Mouse (Mus musculus): Measurements from ENCODE around the gene Cyba.

Gene Cyba

DNA sequence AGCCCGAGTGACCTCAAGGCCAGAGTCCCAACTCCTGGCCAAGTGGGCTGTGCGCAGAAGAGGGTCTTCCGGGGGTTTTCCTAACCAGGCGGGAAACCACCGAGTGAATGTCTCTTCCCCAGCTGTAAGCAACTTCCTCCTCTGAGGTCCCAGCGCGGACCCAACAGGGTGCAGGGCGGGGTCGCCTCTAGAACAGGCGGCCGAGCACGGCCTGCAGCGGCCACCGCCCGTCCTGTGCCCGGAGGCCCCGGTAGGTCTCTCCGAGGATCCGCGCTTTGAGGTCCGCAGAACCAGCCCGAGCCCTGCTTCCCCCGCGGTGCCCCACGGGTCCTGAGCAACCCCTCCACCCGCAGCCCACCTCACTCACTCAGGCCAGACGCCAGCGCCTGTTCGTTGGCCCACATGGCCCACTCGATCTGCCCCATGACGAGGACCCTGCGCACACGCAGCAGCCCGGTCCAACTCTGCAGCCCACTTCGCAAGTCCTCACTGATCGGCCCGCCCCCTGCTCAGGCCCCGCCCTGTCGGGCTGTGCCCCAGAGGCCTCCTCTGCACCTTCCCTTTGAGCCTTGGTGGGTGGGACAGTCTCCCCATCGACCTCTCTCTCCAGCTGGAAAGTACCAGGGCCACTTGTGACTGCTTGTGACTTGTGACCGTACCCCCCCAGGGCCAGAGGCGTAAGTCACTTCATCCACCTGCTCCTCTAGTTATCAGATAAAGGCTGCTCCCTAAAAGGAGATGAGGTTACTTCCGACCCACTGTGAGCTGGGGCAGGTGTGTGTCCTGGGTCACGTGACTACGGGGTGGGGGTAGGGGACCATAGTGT is at the start of gene Cyba:
Gene Cyba (minus strand): TSS at position 488 of the 826 bp plus-strand sequence.
- Histone ChIP-seq H3K36me3 (ENCODE audit: control insufficient read depth, insufficient read depth, low read length, poor library complexity, severe bottlenecking) (no peaks in the 10 kb centered on the region), H3K27me3 (ENCODE audit: control insufficient read depth, insufficient read depth, low read length, poor library complexity, severe bottlenecking) (no peaks in the 10 kb centered on the region)
- peak; percentile 94 for DNase-seq (ENCODE audit: low read depth, low spot score)

DNA sequence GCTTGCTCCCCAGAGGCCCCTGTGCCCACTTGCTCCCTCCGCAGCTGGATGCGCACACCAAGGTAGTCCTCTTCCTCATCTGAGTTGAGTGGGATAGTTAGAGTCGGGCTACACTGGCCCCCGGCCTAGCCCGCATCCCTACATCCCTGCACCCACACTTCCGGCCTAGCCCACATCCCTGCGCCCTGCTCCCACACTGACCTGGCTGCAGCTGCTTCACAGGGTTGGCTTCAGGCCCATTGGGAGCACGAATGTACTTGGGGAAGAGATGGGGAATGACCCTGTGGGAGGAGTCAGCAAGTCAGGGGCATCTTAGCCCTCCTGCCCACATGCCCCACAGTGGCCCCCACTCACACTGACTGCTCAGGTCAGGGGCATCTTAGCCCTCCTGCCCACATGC is 49.7 kb upstream of the Cyba start:
- Histone ChIP-seq H3K36me3 (ENCODE audit: control insufficient read depth, insufficient read depth, low read length, poor library complexity, severe bottlenecking) (peaks cover 9% of the 10 kb centered on the region), H3K27me3 (ENCODE audit: control insufficient read depth, insufficient read depth, low read length, poor library complexity, severe bottlenecking) (no peaks in the 10 kb centered on the region)
- DNase-seq (ENCODE audit: low read depth, low spot score): no peak

DNA sequence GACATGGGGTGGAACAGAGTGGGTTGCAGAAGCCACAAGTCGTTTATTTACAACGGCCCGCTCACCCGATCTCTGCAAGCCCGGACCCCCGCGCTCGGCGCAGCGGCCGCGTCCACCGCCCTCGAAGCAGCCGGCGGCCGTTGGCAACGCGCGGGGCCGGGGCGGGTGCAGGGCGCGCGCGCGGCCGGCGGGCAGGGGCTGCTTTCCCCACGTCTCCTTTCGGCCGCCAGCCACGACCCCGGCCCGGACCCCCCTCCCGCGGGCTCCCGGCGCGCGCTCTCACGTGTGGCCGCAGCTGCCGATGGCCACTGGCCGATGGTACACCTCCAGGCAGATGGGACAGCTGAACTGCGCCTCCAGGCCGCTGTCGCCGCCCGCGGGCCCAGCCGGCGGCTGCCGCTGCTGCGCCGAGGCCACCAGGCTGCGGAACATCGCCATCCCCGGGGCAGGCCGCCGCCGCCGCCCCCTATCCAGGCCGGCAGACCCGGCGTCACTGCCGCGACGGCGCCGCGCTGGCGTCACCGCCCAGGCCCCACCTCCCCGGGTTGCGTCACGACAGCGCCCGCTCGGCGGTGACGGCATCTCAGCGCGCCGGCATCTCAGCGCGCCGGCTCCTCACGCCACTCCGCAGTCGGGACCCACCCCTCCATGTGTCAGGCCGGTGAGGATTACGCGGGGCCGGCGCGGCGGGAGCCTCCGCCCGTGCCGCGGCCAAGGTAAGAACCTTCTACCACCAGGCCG is 43.0 kb upstream of the Cyba start, which contains the start of the genes Rnf166 and Ctu2:
Gene Rnf166 (minus strand): TSS at position 485 of the 741 bp plus-strand sequence.
Gene Ctu2 (plus strand): TSS at position 564 of the 741 bp plus-strand sequence.
- no peaks in the 10 kb centered on the region for H3K27me3 ChIP-seq (ENCODE audit: control insufficient read depth, insufficient read depth, low read length, poor library complexity, severe bottlenecking)
- peak; percentile 95 for DNase-seq (ENCODE audit: low read depth, low spot score)
- H3K36me3 ChIP-seq (ENCODE audit: control insufficient read depth, insufficient read depth, low read length, poor library complexity, severe bottlenecking): peaks cover 5% of the 10 kb centered on the region; the same call in 1 of the 2 replicates

DNA sequence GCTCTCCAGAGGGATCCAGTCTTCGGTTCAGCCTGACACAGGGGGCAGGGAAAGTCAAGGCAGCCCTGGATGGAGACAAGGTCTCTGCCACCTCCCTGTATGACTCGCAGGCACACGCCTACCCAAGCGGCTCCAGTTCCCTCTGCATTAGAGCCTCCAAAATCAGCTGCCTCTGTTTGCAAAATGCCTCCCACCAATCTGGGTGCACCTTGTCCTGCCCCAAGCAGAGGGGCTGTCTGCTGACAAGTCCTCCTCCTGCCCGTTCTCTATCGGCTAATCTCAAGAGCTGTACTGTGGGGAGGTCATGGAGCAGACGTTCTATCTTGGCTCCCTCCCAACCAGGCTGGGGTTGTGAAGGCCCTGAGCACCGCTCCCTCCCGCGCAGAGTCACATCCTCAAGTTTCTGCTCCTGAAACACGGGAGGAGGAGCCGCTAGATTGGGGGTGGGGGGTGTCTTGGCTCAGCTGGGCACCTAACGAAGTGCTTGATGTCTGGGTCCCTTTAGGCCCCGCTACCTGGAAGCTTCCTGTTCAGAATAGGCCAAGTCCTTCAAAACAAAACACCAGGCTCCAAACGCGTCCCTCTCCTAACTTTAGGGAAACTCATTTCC is 42.3 kb upstream of the Cyba start:
- DNase-seq (ENCODE audit: low read depth, low spot score): peak; percentile 31

DNA sequence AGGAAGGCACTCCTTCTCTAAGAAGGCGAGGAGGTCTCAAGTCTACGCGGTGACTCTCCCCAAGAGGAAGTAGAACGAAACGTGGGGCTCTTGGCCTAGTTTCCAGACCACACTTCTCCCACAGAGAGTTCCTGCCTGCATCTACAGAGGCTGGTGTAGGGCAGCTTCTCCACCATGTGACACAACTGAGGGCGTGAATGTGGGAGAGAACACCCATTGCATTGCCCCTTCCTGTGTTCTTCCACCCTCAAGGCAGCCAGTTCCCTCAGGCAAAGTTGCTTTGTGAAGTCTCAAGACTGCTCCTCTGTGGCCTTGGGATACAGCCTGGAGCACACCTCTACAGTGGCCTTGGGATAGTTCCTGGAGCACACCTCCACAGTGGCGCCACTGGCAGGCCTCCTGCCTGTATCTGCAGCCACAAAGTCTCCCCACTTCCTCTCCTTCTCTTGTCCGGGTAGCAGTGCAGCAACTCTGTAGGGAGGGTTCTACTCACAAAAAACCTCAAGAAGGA is 41.2 kb upstream of the Cyba start:
- Histone ChIP-seq H3K27me3 (ENCODE audit: control insufficient read depth, insufficient read depth, low read length, poor library complexity, severe bottlenecking) (no peaks in the 10 kb centered on the region), H3K36me3 (ENCODE audit: control insufficient read depth, insufficient read depth, low read length, poor library complexity, severe bottlenecking) (peaks cover under 1% of the 10 kb centered on the region; the same call in 1 of the 2 replicates)
- peak; percentile 57 for DNase-seq (ENCODE audit: low read depth, low spot score)

More for the DNA sequence above, 42.3 kb upstream of the Cyba start:
- H3K36me3 ChIP-seq (ENCODE audit: control insufficient read depth, insufficient read depth, low read length, poor library complexity, severe bottlenecking): peaks cover 5% of the 10 kb centered on the region; the same call in 1 of the 2 replicates
- no peaks in the 10 kb centered on the region for H3K27me3 ChIP-seq (ENCODE audit: control insufficient read depth, insufficient read depth, low read length, poor library complexity, severe bottlenecking)

DNA sequence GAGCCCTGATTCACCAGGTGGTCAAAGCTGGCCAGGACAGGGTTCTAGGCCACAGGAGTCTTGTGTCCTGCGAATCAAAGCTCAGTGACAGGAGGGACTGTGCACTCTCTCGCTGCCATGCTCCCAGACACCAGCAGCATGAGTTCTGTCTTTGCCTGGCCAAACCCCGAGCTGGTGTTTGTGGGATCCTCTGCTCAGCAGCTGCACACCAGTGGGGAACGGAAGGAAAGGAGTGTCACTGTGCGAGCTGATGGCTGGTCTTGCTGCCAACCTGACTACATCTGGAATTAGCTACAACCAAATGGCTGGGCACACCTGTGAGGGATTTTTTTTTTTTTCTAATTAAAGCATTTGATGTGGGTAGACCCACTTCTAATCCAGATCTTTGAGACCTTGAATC is 38.0 kb upstream of the Cyba start:
- Histone ChIP-seq H3K27me3 (ENCODE audit: control insufficient read depth, insufficient read depth, low read length, poor library complexity, severe bottlenecking) (no peaks in the 10 kb centered on the region), H3K36me3 (ENCODE audit: control insufficient read depth, insufficient read depth, low read length, poor library complexity, severe bottlenecking) (peaks cover 7% of the 10 kb centered on the region; the same call in 1 of the 2 replicates)
- no peak for DNase-seq (ENCODE audit: low read depth, low spot score)

GRCm38 (mm10) chr8:122469965-122470364 is 37.2 kb upstream of the Cyba start:
- DNase-seq (ENCODE audit: low read depth, low spot score): peak; percentile 15
- Histone ChIP-seq H3K36me3 (ENCODE audit: control insufficient read depth, insufficient read depth, low read length, poor library complexity, severe bottlenecking) (peaks cover 7% of the 10 kb centered on the region; the same call in 1 of the 2 replicates), H3K27me3 (ENCODE audit: control insufficient read depth, insufficient read depth, low read length, poor library complexity, severe bottlenecking) (no peaks in the 10 kb centered on the region; the same call in 1 of the 2 replicates)

DNA sequence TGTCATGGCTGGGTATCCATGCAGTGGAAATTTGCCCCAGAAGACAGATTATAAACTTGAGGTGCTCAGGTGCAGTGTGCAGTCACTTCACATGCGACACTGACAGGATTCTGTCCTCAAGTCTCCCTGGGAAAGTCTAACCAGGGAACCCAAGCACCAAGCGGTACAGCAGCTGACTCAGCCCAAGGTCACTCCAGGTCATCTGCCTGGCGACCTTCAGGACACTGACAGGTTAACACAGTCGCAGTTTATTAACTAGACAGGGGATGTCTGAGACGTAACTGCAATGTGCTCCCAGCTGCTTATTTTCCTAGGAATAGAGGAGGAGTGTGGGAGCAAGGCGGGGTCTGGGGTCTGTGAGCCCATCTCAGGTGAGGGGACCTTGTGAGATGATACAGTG is 36.7 kb upstream of the Cyba start:
- H3K36me3 ChIP-seq (ENCODE audit: control insufficient read depth, insufficient read depth, low read length, poor library complexity, severe bottlenecking): peaks cover 7% of the 10 kb centered on the region; the same call in 1 of the 2 replicates
- no peak for DNase-seq (ENCODE audit: low read depth, low spot score)

GRCm38 (mm10) chr8:122467816-122468215 is 35.1 kb upstream of the Cyba start:
- DNase-seq (ENCODE audit: low read depth, low spot score): no peak
- H3K36me3 ChIP-seq (ENCODE audit: control insufficient read depth, insufficient read depth, low read length, poor library complexity, severe bottlenecking): peaks cover 7% of the 10 kb centered on the region; the same call in 1 of the 2 replicates
- no peaks in the 10 kb centered on the region; the same call in 1 of the 2 replicates for H3K27me3 ChIP-seq (ENCODE audit: control insufficient read depth, insufficient read depth, low read length, poor library complexity, severe bottlenecking)

More for the DNA sequence above, 36.7 kb upstream of the Cyba start:
- no peaks in the 10 kb centered on the region; the same call in 1 of the 2 replicates for H3K27me3 ChIP-seq (ENCODE audit: control insufficient read depth, insufficient read depth, low read length, poor library complexity, severe bottlenecking)

- no peaks in the 10 kb centered on the region; the same call in 1 of the 2 replicates for H3K27me3 ChIP-seq (ENCODE audit: control insufficient read depth, insufficient read depth, low read length, poor library complexity, severe bottlenecking)
- H3K36me3 ChIP-seq (ENCODE audit: control insufficient read depth, insufficient read depth, low read length, poor library complexity, severe bottlenecking): peaks cover 7% of the 10 kb centered on the region; the same call in 1 of the 2 replicates
- no peak for DNase-seq (ENCODE audit: low read depth, low spot score)
Observed at GRCm38 (mm10) chr8:122464985-122465384, 32.3 kb upstream of the Cyba start.

- DNase-seq (ENCODE audit: low read depth, low spot score): peak; percentile 16
- Histone ChIP-seq H3K27me3 (ENCODE audit: control insufficient read depth, insufficient read depth, low read length, poor library complexity, severe bottlenecking) (no peaks in the 10 kb centered on the region; the same call in 1 of the 2 replicates), H3K36me3 (ENCODE audit: control insufficient read depth, insufficient read depth, low read length, poor library complexity, severe bottlenecking) (peaks cover 6% of the 10 kb centered on the region; the same call in 1 of the 2 replicates)
Observed at GRCm38 (mm10) chr8:122463651-122464640, 31.2 kb upstream of the Cyba start.

- Histone ChIP-seq H3K36me3 (ENCODE audit: control insufficient read depth, insufficient read depth, low read length, poor library complexity, severe bottlenecking) (no peaks in the 10 kb centered on the region; the same call in 1 of the 2 replicates), H3K27me3 (ENCODE audit: control insufficient read depth, insufficient read depth, low read length, poor library complexity, severe bottlenecking) (no peaks in the 10 kb centered on the region; the same call in 1 of the 2 replicates)
- no peak for DNase-seq (ENCODE audit: low read depth, low spot score)
Observed at GRCm38 (mm10) chr8:122462510-122462909, 29.8 kb upstream of the Cyba start.

GRCm38 (mm10) chr8:122461473-122462148 is 28.9 kb upstream of the Cyba start:
- DNase-seq (ENCODE audit: low read depth, low spot score): peak; percentile 47
- H3K27me3 ChIP-seq (ENCODE audit: control insufficient read depth, insufficient read depth, low read length, poor library complexity, severe bottlenecking): no peaks in the 10 kb centered on the region; the same call in 1 of the 2 replicates
- H3K36me3 ChIP-seq (ENCODE audit: control insufficient read depth, insufficient read depth, low read length, poor library complexity, severe bottlenecking): no peaks in the 10 kb centered on the region

Measured in splenic B cell, adult 2 months (primary cell).